Mouse (Mus musculus) cerebellum, adult 2 months (tissue): ENCODE measurements around the gene Magi2.

Experiments used
- CTCF ChIP-seq: fragments of 200-500 bp; IDR thresholded peaks from 2 replicates; pipeline ENCODE4 v1.5.1; 2011; ENCODE audit warnings: low read depth, mild to moderate bottlenecking, control low read depth, low read length, moderate library complexity, borderline replicate concordance; ENCODE audit not compliant: insufficient read depth
- POLR2A ChIP-seq: fragments of 200-500 bp; IDR thresholded peaks from 2 replicates; pipeline ENCODE4 v1.6.1; 2011; ENCODE audit warnings: low read length, control low read depth, borderline replicate concordance; ENCODE audit not compliant: insufficient read depth

- no peak for TF ChIP-seq POLR2A
- no peak for TF ChIP-seq CTCF
Observed at GRCm38 (mm10) chr5:19901625-19902024, 674.8 kb downstream of the Magi2 start.
